12 mouse cellular contexts compared by ENCODE assay signal in the genomic region with DNA sequence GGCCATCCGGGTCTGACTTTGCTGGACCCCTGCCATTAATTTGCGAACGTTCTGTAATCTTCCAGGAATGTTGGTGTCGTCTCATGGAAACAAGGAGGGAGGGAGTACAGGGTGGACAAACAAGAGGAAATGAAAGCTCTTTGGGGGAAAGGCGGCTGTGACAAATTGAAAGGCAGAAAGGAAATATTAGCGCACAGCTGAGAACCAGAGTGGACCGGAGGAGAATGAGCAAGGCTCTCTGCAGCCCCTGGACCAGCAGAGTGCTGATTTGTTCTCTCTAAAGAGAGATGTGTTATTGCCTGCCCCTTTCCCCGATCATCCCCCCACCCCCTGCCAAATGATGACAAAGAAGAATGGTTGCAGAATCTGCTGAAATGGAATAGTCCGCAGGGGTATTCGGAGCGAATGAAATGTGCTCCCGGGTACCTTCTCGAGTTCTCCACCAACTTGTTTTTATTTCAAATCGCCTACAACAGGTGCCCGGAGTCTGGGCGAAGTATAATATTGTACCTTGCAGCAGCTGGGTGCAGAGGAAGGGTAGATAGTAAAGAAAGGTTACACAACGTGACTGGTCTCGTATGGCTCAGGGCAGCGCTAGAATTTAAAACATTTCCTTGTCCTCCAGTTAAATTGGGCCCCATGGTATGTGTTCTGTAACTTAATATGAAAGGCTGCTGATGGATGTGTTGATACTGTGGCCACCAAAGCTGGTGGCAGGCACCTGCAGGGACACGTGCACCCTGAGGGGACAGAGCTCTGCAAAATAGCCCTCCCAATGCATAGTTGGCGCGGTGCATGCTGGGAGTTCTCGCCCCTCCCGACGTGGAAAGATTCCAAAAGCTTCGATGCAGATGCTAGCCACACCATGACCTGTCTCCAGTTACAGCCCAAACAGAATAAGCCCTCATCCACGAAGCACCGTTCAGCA.
A peak's percentile ranks its signal among the peaks of the same experiment; 100 is the strongest.
DNase-seq lines count a peak whose midpoint lies in the region; ATAC-seq and TF ChIP-seq lines count a peak whose summit lies in the region.
"Had no signal": no experiment of that assay in that cellular context is flagged by ENCODE, and none has a peak within 500 bp of the region (broad histone marks: within the 10 kb centered on the region; RNA-seq: fewer than 3 reads in every experiment).

No protein-coding gene starts in this region.

- no peak for TF ChIP-seq POLR2A in limb, embryonic 14.5 days (IDR thresholded peaks at IDR 0.05; ENCODE audit: borderline replicate concordance, extremely low read depth, insufficient read depth, insufficient read length)

- H3K4me2 ChIP-seq in heart, embryonic 16.5 days (ENCODE audit: low read depth, low read length), result peak overlapping the region; percentile 5
- no peak overlapping the region for H3K4me2 ChIP-seq in embryonic facial prominence, embryonic 11.5 days (ENCODE audit: low read depth, low read length)
- peak overlapping the region; percentile 25; the same call in 1 of the 2 replicates for H3K4me2 ChIP-seq in limb, embryonic 14.5 days (replicated peaks; ENCODE audit: low read depth, low read length, severe bottlenecking)
- H3K4me2 ChIP-seq: neural tube, embryonic 13.5 days had no signal

- WGBS in heart, embryonic 16.5 days, result 50% methylated on average over 28 of the region's 28 CpGs
- WGBS in embryonic facial prominence, embryonic 11.5 days, result 55% methylated on average over 28 of the region's 28 CpGs
- WGBS in limb, embryonic 14.5 days, result 50% methylated on average over 28 of the region's 28 CpGs

- H3K4me3 ChIP-seq in heart, embryonic 16.5 days (ENCODE audit: low read length), result no peak overlapping the region
- no peak overlapping the region for H3K4me3 ChIP-seq in embryonic facial prominence, embryonic 11.5 days (ENCODE audit: low read depth, low read length)
- no peak overlapping the region for H3K4me3 ChIP-seq in limb, embryonic 14.5 days (replicated peaks; ENCODE audit: low read length)
- H3K4me3 ChIP-seq: megakaryocyte, embryonic 14.5 days; neural tube, embryonic 13.5 days had no signal

- DNase-seq in heart, postnatal 36 days, result no peak
- DNase-seq in embryonic facial prominence, embryonic 11.5 days (ENCODE audit: low spot score), result peak; percentile 59
- peak; percentile 49 to 58 for DNase-seq in kidney, adult 8-10 months
- peak; percentile 52 for DNase-seq in limb, embryonic 14.5 days (ENCODE audit: low spot score)
- DNase-seq in thymus, adult 18-20 months, result no peak
- DNase-seq in adrenal gland, postnatal 4 days (ENCODE audit: low spot score in 2 of 2), result no peak
- DNase-seq in spleen, adult 18-20 months, result no peak
- DNase-seq: right cerebral cortex, postnatal 25 days; thymus, postnatal 25 days had no signal

- no peaks in the 10 kb centered on the region for H3K27me3 ChIP-seq in heart, embryonic 16.5 days (ENCODE audit: control insufficient read depth, insufficient read depth, low read length)
- H3K27me3 ChIP-seq in embryonic facial prominence, embryonic 11.5 days (ENCODE audit: control insufficient read depth, insufficient read depth, low read length), result no peaks in the 10 kb centered on the region
- H3K27me3 ChIP-seq in limb, embryonic 14.5 days (ENCODE audit: control insufficient read depth, insufficient read depth, low read length), result no peaks in the 10 kb centered on the region
- H3K27me3 ChIP-seq: neural tube, embryonic 13.5 days had no signal

- intact Hi-C loops in heart, postnatal 36 days (cut with DNase I), result no loop called here

- H3K9me3 ChIP-seq in heart, embryonic 16.5 days (replicated peaks; ENCODE audit: control insufficient read depth, low read length), result no peaks in the 10 kb centered on the region; the same call in 1 of the 2 replicates
- no peaks in the 10 kb centered on the region for H3K9me3 ChIP-seq in embryonic facial prominence, embryonic 11.5 days (replicated peaks; ENCODE audit: control insufficient read depth, low read length)
- H3K9me3 ChIP-seq in limb, embryonic 14.5 days (ENCODE audit: control insufficient read depth, low read length), result peaks cover 4% of the 10 kb centered on the region; the same call in 1 of the 2 replicates
- H3K9me3 ChIP-seq: megakaryocyte, embryonic 14.5 days had no signal

- peaks cover 10% of the 10 kb centered on the region for H3K4me1 ChIP-seq in heart, embryonic 16.5 days (ENCODE audit: control insufficient read depth, insufficient read depth, low read length)
- no peaks in the 10 kb centered on the region for H3K4me1 ChIP-seq in embryonic facial prominence, embryonic 11.5 days (ENCODE audit: control insufficient read depth, insufficient read depth, low read length)
- peaks cover 20% of the 10 kb centered on the region for H3K4me1 ChIP-seq in limb, embryonic 14.5 days (ENCODE audit: control insufficient read depth, insufficient read depth, low read length)

- no peak overlapping the region for H3K9ac ChIP-seq in heart, embryonic 16.5 days (ENCODE audit: low read length)
- H3K9ac ChIP-seq in embryonic facial prominence, embryonic 11.5 days (replicated peaks; ENCODE audit: low read length), result no peak overlapping the region
- no peak overlapping the region for H3K9ac ChIP-seq in limb, embryonic 14.5 days (ENCODE audit: low read depth, low read length, severe bottlenecking)
- H3K9ac ChIP-seq: neural tube, embryonic 13.5 days had no signal

- no peak; the same call in 1 of the 2 replicates for ATAC-seq in heart, embryonic 16.5 days (replicated peaks; ENCODE audit: extremely low read depth, insufficient read depth, low FRiP score)
- ATAC-seq in embryonic facial prominence, embryonic 11.5 days (replicated peaks; ENCODE audit: insufficient number of reproducible peaks, low FRiP score, low TSS enrichment, low read depth), result 0 out of 2 replicates have a peak, but pooled peaks have one; percentile 70
- peak; percentile 75 for ATAC-seq in limb, embryonic 14.5 days (ENCODE audit: low FRiP score, low read depth)

- no peak overlapping the region for H3K27ac ChIP-seq in heart, embryonic 16.5 days (ENCODE audit: low read length)
- H3K27ac ChIP-seq in embryonic facial prominence, embryonic 11.5 days (replicated peaks; ENCODE audit: low read depth, low read length), result no peak overlapping the region
- H3K27ac ChIP-seq in limb, embryonic 14.5 days (replicated peaks; ENCODE audit: low read depth, low read length), result no peak overlapping the region
- H3K27ac ChIP-seq: neural tube, embryonic 13.5 days had no signal

- no peaks in the 10 kb centered on the region for H3K36me3 ChIP-seq in heart, embryonic 16.5 days (ENCODE audit: control insufficient read depth, insufficient read depth)
- no peaks in the 10 kb centered on the region for H3K36me3 ChIP-seq in embryonic facial prominence, embryonic 11.5 days (replicated peaks; ENCODE audit: control insufficient read depth, insufficient read depth, low read depth, low read length)
- H3K36me3 ChIP-seq in limb, embryonic 14.5 days (ENCODE audit: control insufficient read depth, insufficient read depth, low read length), result no peaks in the 10 kb centered on the region
- H3K36me3 ChIP-seq: neural tube, embryonic 13.5 days had no signal

Comparison
In these comparisons a context has a peak if more than half of its experiments do, and no peak if none do; other contexts are left out.
1. DNase-seq: peak in embryonic facial prominence, embryonic 11.5 days (single experiment), kidney, adult 8-10 months (2 of 2) and limb, embryonic 14.5 days (single experiment); none in heart, postnatal 36 days (0 of 2), thymus, adult 18-20 months (0 of 2), adrenal gland, postnatal 4 days (0 of 2) and spleen, adult 18-20 months (0 of 2).